Mouse (Mus musculus) forebrain, embryonic 12.5 days (tissue): ENCODE measurements around the gene Fgfr2. TPM values are rescaled to one million over a fixed set of nuclear protein-coding genes. Genes with fewer than 3 reads are reported as not detected.

ENCODE experiments used
- ATAC-seq: fragments of 200-750 bp; cut with Nextera tagmentation; 2 replicates; pipeline ENCODE4 v1.8.0; 2017; ENCODE audit warnings: moderate TSS enrichment; ENCODE audit not compliant: low FRiP score
- H3K27ac ChIP-seq: fragments of 300-500 bp; sonication (generic); 2 replicates; pipeline ENCODE4 v1.5.1; 2016; ENCODE audit warnings: mild to moderate bottlenecking
- H3K27me3 ChIP-seq: fragments of 300-500 bp; sonication (generic); 2 replicates; pipeline ENCODE4 v1.6.1; 2016; ENCODE audit warnings: mild to moderate bottlenecking
- H3K36me3 ChIP-seq: fragments of 300-500 bp; sonication (generic); replicated peaks from 2 replicates; pipeline ENCODE4 v1.6.1; 2016; ENCODE audit warnings: mild to moderate bottlenecking
- H3K4me1 ChIP-seq: fragments of 300-500 bp; sonication (generic); 2 replicates; pipeline ENCODE4 v1.6.1; 2016
- H3K4me2 ChIP-seq: fragments of 300-500 bp; sonication (generic); 2 replicates; pipeline ENCODE4 v1.6.1; 2016; ENCODE audit warnings: mild to moderate bottlenecking, moderate library complexity
- H3K4me3 ChIP-seq: fragments of 300-500 bp; sonication (generic); replicated peaks from 2 replicates; pipeline ENCODE4 v1.5.1; 2016; ENCODE audit warnings: mild to moderate bottlenecking
- H3K9ac ChIP-seq: fragments of 300-500 bp; sonication (generic); 2 replicates; pipeline ENCODE4 v1.6.1; 2016; ENCODE audit warnings: mild to moderate bottlenecking
- H3K9me3 ChIP-seq: fragments of 300-500 bp; sonication (generic); 2 replicates; pipeline ENCODE4 v1.6.1; 2016
- WGBS: fragments of 180-500 bp; shearing (Covaris S2); methylation state at CpG from one replicate; pipeline ENCODE4 v1.1.7; 2016; 5-methylcytosine and 5-hydroxymethylcytosine counted together
- polyA plus RNA-seq: library from polyadenylated mRNA; unstranded; fragments of >200 nt; fragmentation: Nextera tagmentation; extraction: Ambion mirVana; gene quantifications from 2 replicates; pipeline ENCODE4 v1.2.1, GENCODE M21; 2016

The Fgfr2 gene
- polyA plus RNA-seq, 1 experiment from 2014 or later = 89.6 TPM

DNA sequence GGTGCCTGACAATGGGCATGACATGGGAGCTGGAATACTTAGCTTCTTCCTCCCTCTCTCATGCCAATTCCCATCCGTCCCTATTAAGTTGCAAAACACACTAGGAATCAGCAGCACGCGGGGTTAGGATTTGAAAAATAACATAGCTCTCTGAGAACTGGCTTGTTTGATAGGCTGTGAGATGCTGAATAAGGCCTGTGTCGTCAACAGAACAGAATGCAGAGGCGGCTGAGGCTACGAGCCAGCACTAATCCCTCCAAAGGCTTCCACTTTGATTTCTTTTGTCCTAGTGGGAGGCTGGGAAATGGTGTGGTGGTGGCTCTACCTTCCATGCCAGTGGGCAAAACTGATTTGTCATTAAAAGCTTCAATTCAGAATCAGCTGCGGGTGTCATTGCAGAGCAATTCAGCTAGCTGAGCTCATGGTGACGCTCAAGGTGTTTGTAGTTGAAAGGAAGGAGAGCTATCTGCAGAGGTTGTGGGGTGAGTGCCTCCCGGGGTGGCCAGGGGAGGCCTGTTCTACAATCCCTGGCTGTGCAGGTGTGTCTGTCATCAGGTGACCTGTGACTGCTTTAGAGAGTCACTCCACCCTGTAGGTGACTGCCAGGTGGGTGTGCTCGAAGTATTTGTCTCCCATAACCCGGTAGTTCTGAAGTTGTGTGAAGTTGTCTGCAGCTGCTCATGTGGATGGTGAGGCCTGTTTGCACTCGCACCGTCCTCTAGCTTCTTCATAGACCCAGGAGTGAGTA lies 2532.9 kb downstream of the Fgfr2 start:
- Histone ChIP-seq H3K4me2 (no peak overlapping the region), H3K4me1 (peaks cover 15% of the 10 kb centered on the region), H3K4me3 (no peak overlapping the region), H3K9ac (no peak overlapping the region), H3K36me3 (no peaks in the 10 kb centered on the region), H3K27ac (peak overlapping the region; percentile 10; the same call in 1 of the 2 replicates), H3K9me3 (no peaks in the 10 kb centered on the region), H3K27me3 (no peaks in the 10 kb centered on the region)
- WGBS = 33% methylated on average over 13 of the region's 13 CpGs
- no peak for ATAC-seq

- H3K27me3 ChIP-seq = no peaks in the 10 kb centered on the region
- no peak for ATAC-seq
- peaks cover 12% of the 10 kb centered on the region for H3K4me1 ChIP-seq
- 84% methylated on average over 2 of the region's 2 CpGs for WGBS
- H3K4me3 ChIP-seq = no peak overlapping the region
- no peak overlapping the region for H3K9ac ChIP-seq
- H3K36me3 ChIP-seq = no peaks in the 10 kb centered on the region
- H3K27ac ChIP-seq = no peak overlapping the region
- H3K4me2 ChIP-seq = no peak overlapping the region
- no peaks in the 10 kb centered on the region for H3K9me3 ChIP-seq
These were observed 2536.6 kb downstream of the Fgfr2 start for GRCm38 (mm10) chr7:130586521-130587072.

DNA sequence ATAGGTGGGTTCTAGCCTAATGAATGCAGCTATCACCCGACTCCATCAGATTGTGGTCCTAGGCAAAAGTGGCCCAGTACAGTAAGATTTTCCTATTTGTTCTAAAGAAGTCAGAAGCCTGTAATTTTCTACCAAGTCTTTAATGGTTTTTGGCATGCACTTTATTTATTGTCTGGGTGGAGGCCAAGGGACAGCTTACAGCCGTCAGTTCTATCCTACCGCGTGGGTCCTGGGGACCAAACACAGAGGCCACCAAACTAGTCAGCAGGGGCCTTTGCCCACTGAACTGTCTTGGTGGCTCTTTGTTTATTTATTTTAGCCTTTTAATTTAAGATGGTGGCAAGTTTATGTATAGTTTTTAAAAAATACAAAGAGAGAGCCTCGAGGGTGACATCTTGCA lies 2544.5 kb downstream of the Fgfr2 start:
- Histone ChIP-seq H3K4me3 (no peak overlapping the region), H3K27me3 (no peaks in the 10 kb centered on the region), H3K9me3 (no peaks in the 10 kb centered on the region), H3K9ac (no peak overlapping the region), H3K4me2 (no peak overlapping the region), H3K36me3 (no peaks in the 10 kb centered on the region), H3K4me1 (peaks cover 13% of the 10 kb centered on the region), H3K27ac (no peak overlapping the region)
- no peak for ATAC-seq
- 92% methylated on average over 5 of the region's 5 CpGs for WGBS

GRCm38 (mm10) chr7:130578066-130578465 lies 2545.1 kb downstream of the Fgfr2 start:
- no peak overlapping the region for H3K4me3 ChIP-seq
- WGBS = 93% methylated on average over 2 of the region's 2 CpGs
- no peak for ATAC-seq
- H3K9me3 ChIP-seq = no peaks in the 10 kb centered on the region
- H3K9ac ChIP-seq = no peak overlapping the region
- H3K4me1 ChIP-seq = peaks cover 13% of the 10 kb centered on the region
- no peak overlapping the region for H3K4me2 ChIP-seq
- no peak overlapping the region for H3K27ac ChIP-seq
- H3K36me3 ChIP-seq = no peaks in the 10 kb centered on the region
- H3K27me3 ChIP-seq = no peaks in the 10 kb centered on the region

- no peak within 1 kb of the TSS for H3K4me3 ChIP-seq
- no peaks in the 10 kb centered on the region for H3K9me3 ChIP-seq
- no peaks in the 10 kb centered on the region for H3K27me3 ChIP-seq
- no peak within 1 kb of the TSS for H3K27ac ChIP-seq
- WGBS = 56% methylated on average over 15 of the region's 15 CpGs
- H3K4me1 ChIP-seq = peaks cover 13% of the 10 kb centered on the region
- H3K4me2 ChIP-seq = no peak within 1 kb of the TSS
- no peaks in the 10 kb centered on the region for H3K36me3 ChIP-seq
- no peak within 1 kb of the TSS for H3K9ac ChIP-seq
- no peak for ATAC-seq
These were observed 2545.7 kb downstream of the Fgfr2 start, which contains the start of gene Tacc2 for GRCm38 (mm10) chr7:130577388-130578003. Gene Tacc2, plus strand, starts transcription at chr7:130577438.

DNA sequence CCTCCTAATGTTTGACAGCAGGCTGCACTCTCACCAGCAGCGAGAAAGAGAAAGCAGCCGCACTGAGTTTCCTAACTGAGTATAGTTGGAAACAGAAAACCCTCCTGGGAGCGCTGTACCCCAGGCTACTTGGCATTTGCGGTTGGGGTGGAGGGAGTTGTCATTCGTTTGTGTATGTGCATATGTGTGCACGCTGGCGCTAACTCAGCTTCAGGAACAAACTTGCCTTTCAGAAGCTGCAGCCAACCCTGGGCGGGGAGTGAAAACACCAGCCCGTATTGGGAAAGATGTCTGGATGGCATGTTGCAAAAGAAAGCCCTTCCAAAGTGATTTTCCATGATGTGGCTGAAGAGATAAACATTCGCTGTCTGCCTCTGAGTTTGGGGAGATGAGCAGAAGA lies 2546.2 kb downstream of the Fgfr2 start:
- Histone ChIP-seq H3K4me1 (peaks cover 13% of the 10 kb centered on the region), H3K9me3 (no peaks in the 10 kb centered on the region), H3K27ac (no peak overlapping the region), H3K9ac (no peak overlapping the region), H3K36me3 (no peaks in the 10 kb centered on the region), H3K4me2 (no peak overlapping the region), H3K27me3 (no peaks in the 10 kb centered on the region), H3K4me3 (no peak overlapping the region)
- 44% methylated on average over 10 of the region's 10 CpGs for WGBS
- ATAC-seq = no peak

DNA sequence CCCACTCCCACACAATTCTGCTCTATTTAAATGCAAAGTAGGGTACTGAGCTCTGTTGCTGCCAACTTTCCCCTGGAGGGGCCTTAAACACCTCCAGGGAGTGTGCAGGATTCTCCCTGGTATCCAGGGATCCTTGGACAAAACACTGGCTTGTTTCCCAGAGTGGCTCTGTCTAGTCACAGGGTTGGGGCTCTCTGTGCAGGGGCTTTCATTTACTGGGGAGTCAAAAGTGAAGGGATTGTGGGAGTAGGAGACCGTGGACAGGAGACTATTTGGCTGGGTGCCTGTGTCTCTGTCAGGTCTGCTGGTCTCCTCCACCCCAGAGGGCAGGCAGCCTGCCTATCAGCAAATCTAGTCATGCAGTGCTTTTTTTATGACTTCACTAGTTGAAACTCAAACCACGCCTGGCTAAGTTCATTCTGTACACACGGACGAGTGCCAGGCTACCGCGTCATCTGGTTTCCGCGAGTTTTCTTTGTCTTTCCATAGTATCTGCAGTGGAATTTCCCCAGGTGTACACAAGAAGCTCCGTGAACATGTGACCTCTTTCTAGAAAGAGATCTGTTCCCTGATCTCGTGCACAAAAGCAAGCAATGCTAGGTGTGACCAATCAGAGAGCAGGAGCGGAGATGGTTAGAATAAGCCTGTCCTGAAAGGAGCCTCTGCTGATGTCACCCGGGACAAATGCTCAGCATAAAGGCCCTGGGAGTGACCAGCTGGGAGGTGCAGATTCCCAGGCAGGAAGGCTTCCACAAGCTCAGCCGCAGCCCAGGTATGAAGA lies 2548.7 kb downstream of the Fgfr2 start:
- Histone ChIP-seq H3K9ac (no peak overlapping the region), H3K4me3 (no peak overlapping the region), H3K27me3 (0 out of 2 replicates have a peak, but pooled peaks cover under 1% of the 10 kb centered on the region), H3K36me3 (no peaks in the 10 kb centered on the region), H3K4me2 (no peak overlapping the region), H3K9me3 (no peaks in the 10 kb centered on the region), H3K27ac (no peak overlapping the region), H3K4me1 (peaks cover 18% of the 10 kb centered on the region)
- ATAC-seq = no peak
- 54% methylated on average over 13 of the region's 13 CpGs for WGBS

DNA sequence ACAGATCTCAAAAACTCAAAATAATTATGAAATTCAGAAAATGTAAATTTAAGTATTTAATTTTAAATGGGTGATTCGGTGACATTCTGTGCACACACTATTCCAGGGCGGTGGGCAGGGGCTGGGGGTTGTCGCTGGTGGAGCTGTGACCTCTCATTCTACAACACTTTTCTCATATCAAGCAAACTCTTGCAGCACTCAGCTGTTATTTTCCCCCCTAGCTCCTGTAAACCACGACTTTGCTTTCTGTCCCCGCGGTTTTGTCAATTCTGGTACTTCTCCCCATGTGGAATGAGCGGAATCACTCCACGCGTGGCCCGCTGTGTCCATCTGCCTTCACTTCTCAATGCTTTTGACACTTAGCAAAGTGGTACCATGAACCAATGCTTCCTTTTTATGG lies 2549.4 kb downstream of the Fgfr2 start:
- WGBS = 97% methylated on average over 10 of the region's 10 CpGs
- Histone ChIP-seq H3K9me3 (no peaks in the 10 kb centered on the region), H3K4me3 (no peak overlapping the region), H3K27ac (no peak overlapping the region), H3K36me3 (no peaks in the 10 kb centered on the region), H3K4me2 (no peak overlapping the region), H3K4me1 (peaks cover 18% of the 10 kb centered on the region), H3K27me3 (0 out of 2 replicates have a peak, but pooled peaks cover 4% of the 10 kb centered on the region), H3K9ac (no peak overlapping the region)
- ATAC-seq = no peak

- ATAC-seq = no peak
- Histone ChIP-seq H3K27ac (no peak within 1 kb of the TSS), H3K4me3 (no peak within 1 kb of the TSS), H3K36me3 (no peaks in the 10 kb centered on the region), H3K9me3 (no peaks in the 10 kb centered on the region), H3K4me2 (no peak within 1 kb of the TSS), H3K9ac (no peak within 1 kb of the TSS), H3K27me3 (0 out of 2 replicates have a peak, but pooled peaks cover 4% of the 10 kb centered on the region), H3K4me1 (peaks cover 18% of the 10 kb centered on the region)
- 92% methylated on average over 8 of the region's 11 CpGs for WGBS
These were observed 2550.3 kb downstream of the Fgfr2 start, which contains the start of gene Nsmce4a for GRCm38 (mm10) chr7:130572821-130573220. Gene Nsmce4a, minus strand, starts transcription at chr7:130573118.

GRCm38 (mm10) chr7:130570472-130570871 lies 2552.7 kb downstream of the Fgfr2 start:
- H3K27me3 ChIP-seq = peaks cover 7% of the 10 kb centered on the region; the same call in 1 of the 2 replicates
- H3K9ac ChIP-seq = no peak overlapping the region
- H3K9me3 ChIP-seq = no peaks in the 10 kb centered on the region
- no peak overlapping the region for H3K4me3 ChIP-seq
- H3K4me1 ChIP-seq = peaks cover 15% of the 10 kb centered on the region
- H3K27ac ChIP-seq = peak overlapping the region; percentile 59; the same call in 1 of the 2 replicates
- no peaks in the 10 kb centered on the region for H3K36me3 ChIP-seq
- ATAC-seq = no peak
- WGBS = 30% methylated on average over 7 of the region's 7 CpGs
- no peak overlapping the region for H3K4me2 ChIP-seq

- Histone ChIP-seq H3K4me2 (no peak overlapping the region), H3K9me3 (no peaks in the 10 kb centered on the region), H3K4me1 (peaks cover 5% of the 10 kb centered on the region; the same call in 1 of the 2 replicates), H3K9ac (no peak overlapping the region), H3K27ac (no peak overlapping the region), H3K36me3 (no peaks in the 10 kb centered on the region), H3K4me3 (no peak overlapping the region), H3K27me3 (peaks cover 7% of the 10 kb centered on the region; the same call in 1 of the 2 replicates)
- WGBS = 83% methylated on average over 9 of the region's 9 CpGs
- ATAC-seq = no peak
These were observed 2554.2 kb downstream of the Fgfr2 start for GRCm38 (mm10) chr7:130568783-130569436.
